Comparison of ENCODE assay signal across 8 mouse cellular contexts in genomic region chr19:7382903-7383865, GRCm38 (mm10). TPM values are rescaled to one million over a fixed set of nuclear protein-coding genes. Genes with fewer than 3 reads are reported as not detected.
DNase-seq lines count a peak whose midpoint lies in the region; ATAC-seq lines count a peak whose summit lies in the region.

Gene Spindoc (minus strand): TSS chr19:7382994.

- H3K9me3 ChIP-seq in intestine, embryonic 14.5 days (ENCODE audit: control insufficient read depth, low read length): 0 out of 2 replicates have a peak, but pooled peaks cover 8% of the 10 kb centered on the region

- peak within 1 kb of the TSS; percentile 77 for H3K9ac ChIP-seq in intestine, embryonic 14.5 days (ENCODE audit: low read length)

- H3K36me3 ChIP-seq in intestine, embryonic 14.5 days (ENCODE audit: control insufficient read depth, insufficient read depth, low read length): 0 out of 2 replicates have a peak, but pooled peaks cover 6% of the 10 kb centered on the region

- H3K27me3 ChIP-seq in intestine, embryonic 14.5 days (replicated peaks; ENCODE audit: control insufficient read depth, insufficient read depth, low read length): no peaks in the 10 kb centered on the region

- peak within 1 kb of the TSS; percentile 89 for H3K4me2 ChIP-seq in intestine, embryonic 14.5 days (ENCODE audit: low read length)

- peak within 1 kb of the TSS; percentile 85 for H3K4me3 ChIP-seq in intestine, embryonic 14.5 days (ENCODE audit: low read depth, low read length)

- H3K4me1 ChIP-seq in intestine, embryonic 14.5 days (replicated peaks; ENCODE audit: control insufficient read depth, insufficient read depth, low read length): peaks cover 24% of the 10 kb centered on the region

- ATAC-seq in intestine, embryonic 14.5 days (replicated peaks; ENCODE audit: low FRiP score, low TSS enrichment, low read depth): peak; percentile 98

- 1% methylated on average over 47 of the region's 52 CpGs for WGBS in intestine, embryonic 14.5 days

- peak within 1 kb of the TSS; percentile 89 for H3K27ac ChIP-seq in intestine, embryonic 14.5 days (ENCODE audit: low read depth)

- intact Hi-C loops in left cerebral cortex, postnatal 14 days (cut with DNase I): loop anchor here (2.0 kb wide), 1 partner anchor 34 kb away; the partner anchor contains the start of gene 2700081O15Rik

- DNase-seq in adrenal gland, adult 18-20 months (ENCODE audit: low spot score in 2 of 2): peak; percentile 99
- DNase-seq in embryo, embryonic 11 days: peak; percentile 98
- peak; percentile 97 for DNase-seq in gastrocnemius, postnatal 25 days
- DNase-seq in intestine, embryonic 14.5 days (ENCODE audit: low spot score): peak; percentile 100
- DNase-seq in left cerebral cortex, postnatal 14 days (ENCODE audit: low spot score in 2 of 2): peak; percentile 97 to 99
- DNase-seq in mesoderm, embryonic 11.5 days (ENCODE audit: low read depth, low spot score): peak; percentile 94
- DNase-seq in right cerebral cortex, postnatal 36 days (ENCODE audit: low spot score in 2 of 2): peak; percentile 97
- peak; percentile 98 for DNase-seq in yolk sac, embryonic 10.5 days (ENCODE audit: low spot score)

RNA-seq across cellular contexts. Expression of gene Spindoc, which starts in this region (rescaled TPM):
- 10 to 100 TPM; 19.9 to 22.7 TPM for total RNA-seq in adrenal gland, adult 18-20 months (2021)
- total RNA-seq in gastrocnemius, postnatal 25 days (2021): 1 to 10 TPM; 6.6 to 9.1 TPM
- polyA plus RNA-seq in intestine, embryonic 14.5 days (2014; fragmentation: Nextera tagmentation; extraction: Ambion mirVana): 23.7 and 24.3 TPM in 2 replicates
- 10 to 100 TPM; 30.5 to 36.2 TPM for total RNA-seq in left cerebral cortex, postnatal 14 days (2021)

Comparison
In these comparisons a context has a peak if more than half of its experiments do, and no peak if none do; other contexts are left out.
1. Peak in every context shown above with its lines: DNase-seq, ATAC-seq, H3K4me3 ChIP-seq and H3K27ac ChIP-seq.